Mouse (Mus musculus): ENCODE measurements around the gene Ssmem1.

Ssmem1 gene

GRCm38 (mm10) chr6:30554621-30555170 lies 45.0 kb downstream of the Ssmem1 start:
- DNase-seq (ENCODE audit: low spot score) = no peak

GRCm38 (mm10) chr6:30556080-30556479 lies 46.4 kb downstream of the Ssmem1 start:
- DNase-seq (ENCODE audit: low spot score) = no peak

- DNase-seq (ENCODE audit: low spot score) = no peak
Measured at GRCm38 (mm10) chr6:30559726-30560125, 50.1 kb downstream of the Ssmem1 start.

- DNase-seq (ENCODE audit: low spot score) = no peak
Measured at GRCm38 (mm10) chr6:30562132-30562531, 52.5 kb downstream of the Ssmem1 start.

GRCm38 (mm10) chr6:30563575-30563974 lies 53.9 kb downstream of the Ssmem1 start:
- no peak for DNase-seq (ENCODE audit: low spot score)

GRCm38 (mm10) chr6:30564051-30564450 lies 54.4 kb downstream of the Ssmem1 start:
- DNase-seq (ENCODE audit: low spot score) = no peak

- DNase-seq (ENCODE audit: low spot score) = no peak
Measured at GRCm38 (mm10) chr6:30568069-30568468, 58.4 kb downstream of the Ssmem1 start, which contains the start of gene Cpa4. Cpa4 (plus strand) TSS chr6:30568369.

- DNase-seq (ENCODE audit: low spot score) = no peak
Measured at GRCm38 (mm10) chr6:30569331-30569730, 59.7 kb downstream of the Ssmem1 start.

Data from testis, postnatal 10 days (tissue).